Mouse (Mus musculus): ENCODE measurements around the gene Ing2. TPM values are rescaled to one million over a fixed set of nuclear protein-coding genes. Genes with fewer than 3 reads are reported as not detected.
A peak's percentile ranks its signal among the peaks of the same experiment; 100 is the strongest.

Ing2 gene
- polyA plus RNA-seq, 1 experiment from 2014 or later = 13.3 TPM

GRCm38 (mm10) chr8:47691831-47692230 is 16.5 kb upstream of the Ing2 start:
- H3K9ac ChIP-seq = no peak overlapping the region
- ATAC-seq (ENCODE audit: insufficient read depth, low FRiP score, low read depth) = no peak
- 75% methylated on average over 9 of the region's 10 CpGs for WGBS

GRCm38 (mm10) chr8:47691303-47691702 is 15.9 kb upstream of the Ing2 start:
- ATAC-seq (ENCODE audit: insufficient read depth, low FRiP score, low read depth) = no peak
- H3K9ac ChIP-seq = no peak overlapping the region
- H3K4me3 ChIP-seq (replicated peaks) = no peak overlapping the region
- WGBS = 64% methylated on average over 7 of the region's 7 CpGs
- H3K4me1 ChIP-seq = no peaks in the 10 kb centered on the region
- H3K36me3 ChIP-seq = no peaks in the 10 kb centered on the region
- H3K27me3 ChIP-seq (replicated peaks) = no peaks in the 10 kb centered on the region
- H3K4me2 ChIP-seq = peak overlapping the region; percentile 54; the same call in 1 of the 2 replicates
- H3K27ac ChIP-seq = no peak overlapping the region
- no peaks in the 10 kb centered on the region for H3K9me3 ChIP-seq

More at GRCm38 (mm10) chr8:47691831-47692230, 16.5 kb upstream of the Ing2 start:
- Histone ChIP-seq H3K27me3 (replicated peaks) (no peaks in the 10 kb centered on the region), H3K4me3 (replicated peaks) (no peak overlapping the region), H3K9me3 (no peaks in the 10 kb centered on the region), H3K4me1 (no peaks in the 10 kb centered on the region), H3K36me3 (no peaks in the 10 kb centered on the region), H3K27ac (no peak overlapping the region), H3K4me2 (no peak overlapping the region)

GRCm38 (mm10) chr8:47690674-47691078 is 15.3 kb upstream of the Ing2 start:
- H3K4me2 ChIP-seq = peak overlapping the region; percentile 54
- WGBS = 9% methylated on average over 16 of the region's 16 CpGs
- ATAC-seq (ENCODE audit: insufficient read depth, low FRiP score, low read depth) = no peak
- no peaks in the 10 kb centered on the region for H3K4me1 ChIP-seq
- no peaks in the 10 kb centered on the region for H3K27me3 ChIP-seq (replicated peaks)
- H3K27ac ChIP-seq = 0 out of 2 replicates have a peak overlapping the region, but pooled peaks have one; percentile 35
- no peaks in the 10 kb centered on the region for H3K36me3 ChIP-seq
- H3K9ac ChIP-seq = no peak overlapping the region
- no peaks in the 10 kb centered on the region for H3K9me3 ChIP-seq
- H3K4me3 ChIP-seq (replicated peaks) = peak overlapping the region; percentile 21; the same call in 1 of the 2 replicates

- H3K9ac ChIP-seq = no peak overlapping the region
- WGBS = 61% methylated on average over 12 of the region's 12 CpGs
- no peaks in the 10 kb centered on the region for H3K4me1 ChIP-seq
- no peak overlapping the region for H3K27ac ChIP-seq
- H3K36me3 ChIP-seq = no peaks in the 10 kb centered on the region
- no peaks in the 10 kb centered on the region for H3K27me3 ChIP-seq (replicated peaks)
- no peak overlapping the region for H3K4me2 ChIP-seq
- no peak overlapping the region for H3K4me3 ChIP-seq (replicated peaks)
- ATAC-seq (ENCODE audit: insufficient read depth, low FRiP score, low read depth) = no peak
- H3K9me3 ChIP-seq = no peaks in the 10 kb centered on the region
Measured at GRCm38 (mm10) chr8:47689704-47690326, 14.5 kb upstream of the Ing2 start.

GRCm38 (mm10) chr8:47684441-47684840 is 9.1 kb upstream of the Ing2 start:
- H3K27me3 ChIP-seq (replicated peaks) = no peaks in the 10 kb centered on the region
- H3K36me3 ChIP-seq = no peaks in the 10 kb centered on the region
- no peak overlapping the region for H3K4me2 ChIP-seq
- no peak for ATAC-seq (ENCODE audit: insufficient read depth, low FRiP score, low read depth)
- H3K4me1 ChIP-seq = no peaks in the 10 kb centered on the region
- 67% methylated on average over 5 of the region's 5 CpGs for WGBS
- no peak overlapping the region for H3K9ac ChIP-seq
- H3K4me3 ChIP-seq (replicated peaks) = no peak overlapping the region
- H3K9me3 ChIP-seq = no peaks in the 10 kb centered on the region
- H3K27ac ChIP-seq = no peak overlapping the region

- H3K9me3 ChIP-seq = no peaks in the 10 kb centered on the region
- no peaks in the 10 kb centered on the region for H3K27me3 ChIP-seq (replicated peaks)
- no peak overlapping the region for H3K27ac ChIP-seq
- WGBS = 76% methylated on average over 9 of the region's 9 CpGs
- no peak overlapping the region for H3K4me3 ChIP-seq (replicated peaks)
- H3K4me1 ChIP-seq = no peaks in the 10 kb centered on the region
- H3K36me3 ChIP-seq = no peaks in the 10 kb centered on the region
- H3K9ac ChIP-seq = no peak overlapping the region
- no peak overlapping the region for H3K4me2 ChIP-seq
- no peak for ATAC-seq (ENCODE audit: insufficient read depth, low FRiP score, low read depth)
Measured at GRCm38 (mm10) chr8:47683994-47684393, 8.6 kb upstream of the Ing2 start.

- Histone ChIP-seq H3K27me3 (replicated peaks) (no peaks in the 10 kb centered on the region), H3K4me2 (no peak overlapping the region), H3K9me3 (no peaks in the 10 kb centered on the region), H3K9ac (no peak overlapping the region), H3K27ac (no peak overlapping the region), H3K4me3 (replicated peaks) (no peak overlapping the region), H3K4me1 (no peaks in the 10 kb centered on the region), H3K36me3 (no peaks in the 10 kb centered on the region)
- ATAC-seq (ENCODE audit: insufficient read depth, low FRiP score, low read depth) = no peak
- 81% methylated on average over 4 of the region's 4 CpGs for WGBS
Measured at GRCm38 (mm10) chr8:47680306-47680705, 5.0 kb upstream of the Ing2 start.

GRCm38 (mm10) chr8:47679603-47680002 is 4.2 kb upstream of the Ing2 start:
- H3K9me3 ChIP-seq = no peaks in the 10 kb centered on the region
- H3K4me2 ChIP-seq = no peak overlapping the region
- no peaks in the 10 kb centered on the region for H3K27me3 ChIP-seq (replicated peaks)
- H3K27ac ChIP-seq = no peak overlapping the region
- H3K9ac ChIP-seq = no peak overlapping the region
- no peaks in the 10 kb centered on the region for H3K36me3 ChIP-seq
- no peak for ATAC-seq (ENCODE audit: insufficient read depth, low FRiP score, low read depth)
- WGBS = 74% methylated on average over 1 of the region's 1 CpGs
- no peak overlapping the region for H3K4me3 ChIP-seq (replicated peaks)
- H3K4me1 ChIP-seq = no peaks in the 10 kb centered on the region

- Histone ChIP-seq H3K36me3 (no peaks in the 10 kb centered on the region), H3K4me2 (peak overlapping the region; percentile 73), H3K9ac (no peak overlapping the region; the same call in 1 of the 2 replicates), H3K4me1 (0 out of 2 replicates have a peak, but pooled peaks cover 3% of the 10 kb centered on the region), H3K27ac (no peak overlapping the region), H3K4me3 (replicated peaks) (peak overlapping the region; percentile 97), H3K9me3 (no peaks in the 10 kb centered on the region), H3K27me3 (replicated peaks) (no peaks in the 10 kb centered on the region)
- WGBS = 45% methylated on average over 2 of the region's 2 CpGs
- no peak for ATAC-seq (ENCODE audit: insufficient read depth, low FRiP score, low read depth)
Measured at GRCm38 (mm10) chr8:47676631-47677030, 1.3 kb upstream of the Ing2 start.

- H3K27me3 ChIP-seq (replicated peaks) = no peaks in the 10 kb centered on the region
- peak overlapping the region; percentile 73 for H3K4me2 ChIP-seq
- H3K27ac ChIP-seq = peak overlapping the region; percentile 63
- H3K4me3 ChIP-seq (replicated peaks) = peak overlapping the region; percentile 97
- H3K9ac ChIP-seq = peak overlapping the region; percentile 58; the same call in 1 of the 2 replicates
- ATAC-seq (ENCODE audit: insufficient read depth, low FRiP score, low read depth) = no peak
- 0 out of 2 replicates have a peak, but pooled peaks cover 3% of the 10 kb centered on the region for H3K4me1 ChIP-seq
- no peaks in the 10 kb centered on the region for H3K9me3 ChIP-seq
- WGBS = 1% methylated on average over 15 of the region's 15 CpGs
- H3K36me3 ChIP-seq = no peaks in the 10 kb centered on the region
Measured at GRCm38 (mm10) chr8:47676224-47676623, 868 bp upstream of the Ing2 start.

GRCm38 (mm10) chr8:47675786-47676185 is 430 bp upstream of the Ing2 start:
- Histone ChIP-seq H3K36me3 (no peaks in the 10 kb centered on the region), H3K9me3 (no peaks in the 10 kb centered on the region), H3K4me1 (0 out of 2 replicates have a peak, but pooled peaks cover 3% of the 10 kb centered on the region), H3K9ac (peak overlapping the region; percentile 58), H3K27ac (peak overlapping the region; percentile 97), H3K27me3 (replicated peaks) (no peaks in the 10 kb centered on the region), H3K4me2 (peak overlapping the region; percentile 73), H3K4me3 (replicated peaks) (peak overlapping the region; percentile 97)
- WGBS = under 1% methylated on average over 20 of the region's 20 CpGs
- ATAC-seq (ENCODE audit: insufficient read depth, low FRiP score, low read depth) = peak; percentile 0; the same call in 1 of the 2 replicates

- Histone ChIP-seq H3K9ac (peak overlapping the region; percentile 96), H3K4me1 (0 out of 2 replicates have a peak, but pooled peaks cover 3% of the 10 kb centered on the region), H3K9me3 (no peaks in the 10 kb centered on the region), H3K4me2 (peak overlapping the region; percentile 63), H3K36me3 (no peaks in the 10 kb centered on the region), H3K4me3 (replicated peaks) (peak overlapping the region; percentile 97), H3K27ac (peak overlapping the region; percentile 92), H3K27me3 (replicated peaks) (no peaks in the 10 kb centered on the region)
- ATAC-seq (ENCODE audit: insufficient read depth, low FRiP score, low read depth) = 0 out of 2 replicates have a peak, but pooled peaks have one; percentile 0
- WGBS = under 1% methylated on average over 59 of the region's 59 CpGs
Measured at GRCm38 (mm10) chr8:47674140-47674776, 1.1 kb downstream of the Ing2 start.
